Mouse (Mus musculus) fat pad, adult 2 months (tissue): ENCODE results near the gene Hdac5.

Experiments
- DNase-seq: peaks from one replicate; pipeline ENCODE4 v3.0.0-alpha.2; 2011; ENCODE audit warnings: low read depth, low spot score; ENCODE audit errors: extremely low read depth

Gene Hdac5

GRCm38 (mm10) chr11:102230006-102230741 lies at the start of gene Hdac5:
Gene Hdac5 (minus strand): TSS chr11:102230166.
- DNase-seq: peak; percentile 71

GRCm38 (mm10) chr11:102279595-102279994 lies 49.6 kb upstream of the Hdac5 start:
- DNase-seq: no peak

GRCm38 (mm10) chr11:102277754-102278153 lies 47.8 kb upstream of the Hdac5 start:
- no peak for DNase-seq

- no peak for DNase-seq
Measured at GRCm38 (mm10) chr11:102276411-102276915, 46.5 kb upstream of the Hdac5 start.

- no peak for DNase-seq
Measured at GRCm38 (mm10) chr11:102268520-102269244, 38.7 kb upstream of the Hdac5 start, which contains the start of gene Asb16. Gene Asb16 (plus strand): TSS chr11:102268743.

GRCm38 (mm10) chr11:102267480-102267879 lies 37.5 kb upstream of the Hdac5 start:
- DNase-seq: no peak

GRCm38 (mm10) chr11:102266631-102267355 lies 36.8 kb upstream of the Hdac5 start:
- no peak for DNase-seq

- peak; percentile 76 for DNase-seq
Measured at GRCm38 (mm10) chr11:102265816-102266215, 35.9 kb upstream of the Hdac5 start.

GRCm38 (mm10) chr11:102263211-102263610 lies 33.2 kb upstream of the Hdac5 start:
- DNase-seq: no peak

- DNase-seq: no peak
Measured at GRCm38 (mm10) chr11:102258521-102258920, 28.6 kb upstream of the Hdac5 start.

GRCm38 (mm10) chr11:102258095-102258494 lies 28.1 kb upstream of the Hdac5 start:
- DNase-seq: no peak

GRCm38 (mm10) chr11:102257514-102257913 lies 27.5 kb upstream of the Hdac5 start:
- no peak for DNase-seq

- DNase-seq: no peak
Measured at GRCm38 (mm10) chr11:102249351-102250090, 19.6 kb upstream of the Hdac5 start.

GRCm38 (mm10) chr11:102248630-102249230 lies 18.8 kb upstream of the Hdac5 start, which contains the start of gene BC030867:
Gene BC030867 (plus strand): TSS chr11:102248882.
- DNase-seq: no peak

- DNase-seq: no peak
Measured at GRCm38 (mm10) chr11:102246871-102247270, 16.9 kb upstream of the Hdac5 start.

- no peak for DNase-seq
Measured at GRCm38 (mm10) chr11:102246273-102246635, 16.3 kb upstream of the Hdac5 start.

- no peak for DNase-seq
Measured at GRCm38 (mm10) chr11:102245581-102246272, 15.8 kb upstream of the Hdac5 start.

GRCm38 (mm10) chr11:102244926-102245449 lies 15.0 kb upstream of the Hdac5 start:
- no peak for DNase-seq

- no peak for DNase-seq
Measured at GRCm38 (mm10) chr11:102241874-102242273, 11.9 kb upstream of the Hdac5 start.
